Mouse (Mus musculus) erythroblast, embryonic 14.5 days (primary cell): Measurements from ENCODE around the gene Gm6525. TPM values are rescaled to one million over a fixed set of nuclear protein-coding genes. Genes with fewer than 3 reads are reported as not detected.
A peak's percentile ranks its signal among the peaks of the same experiment; 100 is the strongest.

Source experiments
- H3K27me3 ChIP-seq: 2 replicates; pipeline ENCODE4 v1.6.1; 2012; ENCODE audit warnings: inconsistent platforms; ENCODE audit not compliant: control insufficient read depth
- H3K36me3 ChIP-seq: 2 replicates; pipeline ENCODE4 v1.6.1; 2012; ENCODE audit warnings: mild to moderate bottlenecking, inconsistent platforms; ENCODE audit not compliant: control insufficient read depth
- H3K4me1 ChIP-seq: 2 replicates; pipeline ENCODE4 v1.6.1; 2012; ENCODE audit warnings: inconsistent platforms; ENCODE audit not compliant: control insufficient read depth
- H3K4me3 ChIP-seq: replicated peaks from 2 replicates; pipeline ENCODE3; 2012; ENCODE audit warnings: moderate library complexity, mild to moderate bottlenecking, inconsistent platforms
- H3K9me3 ChIP-seq: 2 replicates; pipeline ENCODE4 v1.6.1; 2012; ENCODE audit warnings: low read length, inconsistent platforms, mixed read lengths; ENCODE audit not compliant: control insufficient read depth
- GATA1 ChIP-seq: IDR thresholded peaks from 2 replicates; pipeline ENCODE4 v1.6.1; 2012; ENCODE audit warnings: low read length, inconsistent platforms, mixed read lengths
- TAL1 ChIP-seq: IDR thresholded peaks from 3 replicates; pipeline ENCODE4 v1.6.1; 2012; ENCODE audit warnings: low read length, inconsistent platforms, mixed read lengths
- polyA plus RNA-seq: library from polyadenylated mRNA; stranded (reverse); fragments of >175 nt; gene quantifications from 2 replicates; pipeline ENCODE4 v1.2.3, GENCODE M21; 2012

The Gm6525 gene
- polyA plus RNA-seq, 1 experiment, result not detected

DNA sequence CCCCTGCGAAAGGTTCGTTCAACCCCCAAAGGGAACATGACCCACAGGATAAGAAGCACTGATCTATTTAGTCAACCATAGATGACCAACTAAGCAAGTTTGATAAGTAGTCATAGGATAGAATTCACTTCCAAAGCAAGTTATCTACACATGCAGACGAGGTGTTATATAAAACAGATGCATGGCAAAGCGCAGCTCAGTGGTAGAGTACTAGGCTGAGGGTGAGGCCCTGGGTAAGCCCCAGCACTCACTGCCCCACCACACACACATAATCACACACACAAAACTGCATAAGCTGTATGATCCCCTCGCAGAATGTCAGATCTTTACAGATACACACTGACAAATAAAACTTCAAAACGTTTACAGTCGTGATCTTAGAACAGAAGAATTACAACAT is 37.4 kb upstream of the Gm6525 start:
- Histone ChIP-seq H3K27me3 (no peaks in the 10 kb centered on the region), H3K4me3 (no peak overlapping the region), H3K36me3 (no peaks in the 10 kb centered on the region; the same call in 1 of the 2 replicates), H3K9me3 (no peaks in the 10 kb centered on the region), H3K4me1 (peaks cover 26% of the 10 kb centered on the region)
- TF ChIP-seq TAL1 (no peak), GATA1 (no peak)

DNA sequence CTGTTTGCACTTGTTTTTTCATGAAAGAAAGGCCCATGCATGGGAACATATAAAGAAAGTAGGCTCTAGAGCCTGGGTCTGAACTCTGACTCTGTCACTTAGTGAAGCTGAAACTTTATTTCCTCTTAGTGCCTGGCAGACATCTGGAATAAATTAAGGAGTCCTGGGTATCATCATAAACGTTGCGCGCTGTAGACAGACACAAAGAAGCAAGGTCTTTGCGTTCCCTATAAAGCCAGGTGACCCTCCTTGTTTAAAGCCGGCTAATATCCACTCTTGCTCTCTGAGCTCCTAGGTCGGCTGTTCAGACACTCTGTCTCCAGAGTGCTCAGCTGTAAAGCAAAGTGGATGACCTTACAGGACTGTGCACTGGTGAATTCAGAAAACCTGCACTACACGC is 33.0 kb upstream of the Gm6525 start:
- TF ChIP-seq GATA1 (no peak), TAL1 (no peak)
- no peaks in the 10 kb centered on the region for H3K36me3 ChIP-seq
- peaks cover 13% of the 10 kb centered on the region for H3K4me1 ChIP-seq
- no peak overlapping the region for H3K4me3 ChIP-seq
- H3K27me3 ChIP-seq, result no peaks in the 10 kb centered on the region
- no peaks in the 10 kb centered on the region for H3K9me3 ChIP-seq

DNA sequence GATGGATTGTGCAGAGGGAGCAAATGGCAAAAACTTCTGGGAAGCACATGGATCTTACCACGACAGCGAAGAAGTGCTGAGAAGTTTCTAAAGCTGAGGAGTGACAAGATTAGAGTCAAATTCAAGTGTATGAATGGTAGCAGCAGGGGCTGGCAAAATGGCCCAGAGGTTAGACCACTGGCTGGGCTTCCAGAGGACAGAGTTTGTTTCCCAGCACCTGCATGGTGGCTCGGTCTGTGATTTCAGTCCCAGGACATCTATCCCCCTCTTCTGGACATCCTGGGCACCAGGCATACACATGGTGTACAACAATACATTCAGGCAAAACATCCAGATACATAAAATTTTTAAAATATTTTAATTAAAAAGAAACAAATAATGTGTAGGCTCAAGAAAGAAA is 24.1 kb upstream of the Gm6525 start:
- H3K9me3 ChIP-seq, result no peaks in the 10 kb centered on the region
- peaks cover 10% of the 10 kb centered on the region for H3K4me1 ChIP-seq
- TF ChIP-seq TAL1 (no peak), GATA1 (no peak)
- no peak overlapping the region for H3K4me3 ChIP-seq
- no peaks in the 10 kb centered on the region for H3K36me3 ChIP-seq
- no peaks in the 10 kb centered on the region for H3K27me3 ChIP-seq

DNA sequence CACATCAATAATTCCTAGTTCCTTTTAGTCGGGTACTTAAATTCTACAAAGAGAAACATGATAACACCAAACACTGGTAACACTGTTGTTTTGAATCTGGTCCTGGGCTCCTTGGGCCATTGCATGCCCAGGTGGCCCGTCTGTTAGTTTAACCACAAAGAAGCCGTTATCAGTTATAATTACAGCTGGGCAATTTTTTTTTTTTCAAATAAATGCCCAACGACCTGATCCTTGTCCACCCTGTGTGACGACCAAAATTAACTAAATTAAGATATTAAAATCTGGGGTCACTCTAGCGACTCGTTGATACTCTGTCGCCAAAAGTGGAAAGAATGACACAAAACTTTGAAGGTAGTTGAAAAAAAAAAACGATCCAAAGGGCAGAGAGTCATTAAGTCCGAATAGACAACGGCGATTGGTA is 19.2 kb upstream of the Gm6525 start:
- peak overlapping the region; percentile 80 for H3K4me3 ChIP-seq
- H3K9me3 ChIP-seq, result no peaks in the 10 kb centered on the region
- H3K27me3 ChIP-seq, result no peaks in the 10 kb centered on the region
- peaks cover 24% of the 10 kb centered on the region for H3K4me1 ChIP-seq
- no peak for TF ChIP-seq GATA1
- H3K36me3 ChIP-seq, result peaks cover 3% of the 10 kb centered on the region

DNA sequence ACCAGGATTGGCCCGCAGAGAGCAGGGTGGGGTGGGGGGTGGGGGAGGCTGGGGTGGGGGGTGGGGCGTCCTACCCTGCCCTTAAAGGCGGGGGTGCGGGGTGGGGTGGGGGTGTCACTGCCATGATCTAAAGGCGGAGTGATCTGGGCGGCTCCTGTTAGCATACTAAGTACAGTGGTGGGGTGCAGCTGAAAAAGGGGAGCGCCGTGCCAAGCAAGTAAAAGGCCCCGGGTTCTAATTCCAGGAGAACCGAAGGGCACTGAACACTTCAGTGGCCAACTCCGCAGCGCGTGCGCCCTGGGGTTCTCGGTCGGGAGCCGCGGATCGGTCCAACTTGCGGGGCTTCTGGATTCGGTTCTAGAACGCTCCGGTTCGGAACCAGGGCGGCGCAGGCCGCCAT is 18.8 kb upstream of the Gm6525 start:
- peaks cover 24% of the 10 kb centered on the region for H3K4me1 ChIP-seq
- no peaks in the 10 kb centered on the region for H3K27me3 ChIP-seq
- TF ChIP-seq TAL1 (no peak), GATA1 (no peak)
- H3K36me3 ChIP-seq, result peaks cover 5% of the 10 kb centered on the region
- peak overlapping the region; percentile 80 for H3K4me3 ChIP-seq
- no peaks in the 10 kb centered on the region for H3K9me3 ChIP-seq

DNA sequence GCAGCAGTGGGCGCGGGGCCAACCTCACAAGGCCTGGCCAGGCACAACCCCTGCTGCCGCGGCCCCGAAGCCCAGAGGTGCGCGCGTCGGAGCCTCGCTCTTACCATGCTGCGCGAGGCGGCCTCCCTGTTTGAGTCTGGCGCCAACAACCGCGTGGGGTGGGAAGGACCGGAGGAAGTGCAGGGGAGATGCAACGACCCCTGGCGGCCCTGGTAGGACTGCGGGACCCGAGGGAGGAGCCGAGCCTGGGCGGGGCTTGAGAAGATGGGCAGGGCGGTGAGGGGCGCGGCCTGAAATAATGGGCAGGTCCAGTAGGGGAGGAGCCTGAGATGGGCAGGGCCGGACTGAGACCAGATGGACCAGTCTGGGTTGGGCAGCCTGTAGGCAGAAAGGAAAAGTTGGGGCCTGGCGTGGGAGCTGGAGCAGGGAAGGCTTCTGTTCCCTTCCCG is 18.3 kb upstream of the Gm6525 start, which contains the start of gene Mnd1:
TSS of gene Mnd1 (minus strand) at position 229 of the 449 bp plus-strand sequence.
- H3K4me1 ChIP-seq, result peaks cover 24% of the 10 kb centered on the region
- H3K27me3 ChIP-seq, result no peaks in the 10 kb centered on the region
- H3K9me3 ChIP-seq, result no peaks in the 10 kb centered on the region
- H3K36me3 ChIP-seq, result peaks cover 5% of the 10 kb centered on the region
- TF ChIP-seq TAL1 (no peak), GATA1 (no peak)
- peak within 1 kb of the TSS; percentile 80 for H3K4me3 ChIP-seq

DNA sequence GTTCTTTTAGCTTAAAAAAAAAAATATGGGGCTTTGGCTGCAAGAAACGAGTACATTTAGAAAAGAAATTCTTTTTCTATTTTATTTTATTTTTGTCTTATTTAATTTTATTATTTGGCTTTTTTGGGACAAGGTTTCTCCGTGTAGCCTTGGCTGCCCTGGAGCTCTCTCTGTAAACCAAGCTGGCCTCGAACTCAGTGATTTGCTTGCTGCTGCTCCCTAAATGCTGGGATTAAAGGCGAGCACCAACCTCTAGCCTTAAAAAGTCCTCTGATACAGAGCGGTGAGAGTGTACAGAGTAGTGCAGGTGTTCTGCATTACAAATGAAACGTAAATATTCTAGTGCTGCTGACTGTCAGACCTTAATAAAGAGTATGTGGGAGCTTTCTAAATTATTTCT is 17.8 kb upstream of the Gm6525 start:
- no peaks in the 10 kb centered on the region for H3K27me3 ChIP-seq
- H3K9me3 ChIP-seq, result no peaks in the 10 kb centered on the region
- peak overlapping the region; percentile 80 for H3K4me3 ChIP-seq
- peaks cover 24% of the 10 kb centered on the region for H3K4me1 ChIP-seq
- H3K36me3 ChIP-seq, result peaks cover 5% of the 10 kb centered on the region
- TF ChIP-seq TAL1, result no peak
- no peak for TF ChIP-seq GATA1

DNA sequence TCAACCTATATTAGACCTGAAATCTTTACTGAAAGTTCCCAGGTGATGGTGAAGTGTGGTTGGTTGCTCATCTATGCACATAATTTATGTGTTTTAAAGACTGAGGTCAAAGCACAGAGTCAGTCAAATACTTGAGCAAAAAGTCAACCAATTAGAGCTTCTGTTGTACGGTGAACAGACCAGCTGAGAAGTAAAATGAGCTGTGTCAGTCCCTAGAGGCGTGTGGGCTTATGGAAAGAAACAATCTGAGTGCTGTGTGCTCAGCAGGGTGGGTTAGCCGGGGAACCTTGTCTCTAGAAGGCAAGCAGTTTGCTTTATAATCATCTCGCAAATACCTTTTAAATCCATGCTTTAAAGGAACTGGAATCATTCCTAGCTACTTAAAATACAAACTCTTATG is 16.9 kb upstream of the Gm6525 start:
- Histone ChIP-seq H3K27me3 (no peaks in the 10 kb centered on the region), H3K36me3 (peaks cover 5% of the 10 kb centered on the region), H3K4me1 (peaks cover 24% of the 10 kb centered on the region), H3K9me3 (no peaks in the 10 kb centered on the region), H3K4me3 (no peak overlapping the region)
- no peak for TF ChIP-seq GATA1
- no peak for TF ChIP-seq TAL1

DNA sequence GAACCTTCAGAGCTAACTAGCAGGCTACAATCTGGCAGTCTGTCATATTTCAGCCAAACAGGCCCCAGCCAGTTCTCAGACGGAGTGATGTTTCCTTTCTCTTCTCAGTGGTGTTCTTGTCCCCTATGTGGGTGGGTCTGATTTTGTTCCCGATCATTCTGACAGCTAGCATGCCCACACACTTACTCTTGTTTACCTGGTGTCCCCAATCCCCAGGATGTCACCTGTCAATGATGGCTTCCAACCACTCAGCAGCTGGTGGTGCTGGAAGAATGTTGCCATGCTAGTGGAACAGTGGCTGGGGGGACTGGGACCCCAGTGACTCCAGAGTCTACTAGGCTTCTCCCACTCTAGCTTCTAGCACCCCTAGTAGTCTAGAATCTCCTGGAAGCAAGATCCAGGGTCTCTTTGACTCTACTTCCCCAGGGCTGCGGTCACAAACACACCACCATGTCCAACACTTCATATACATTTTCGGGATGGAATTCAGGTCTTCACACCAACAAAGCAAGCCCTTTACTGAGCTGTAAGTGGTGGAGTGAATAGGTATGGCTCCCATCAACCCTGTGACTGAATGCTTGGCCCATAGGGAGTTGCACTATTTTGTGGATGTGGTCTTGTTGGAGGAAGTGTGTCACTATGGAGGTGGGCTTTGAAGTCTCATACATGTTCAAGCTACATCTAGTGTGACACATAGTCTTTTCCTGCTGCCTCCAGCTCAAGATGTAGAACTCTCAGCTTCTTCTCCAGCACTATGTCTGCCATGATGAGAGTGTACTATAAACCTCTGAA is 16.1 kb upstream of the Gm6525 start:
- H3K36me3 ChIP-seq, result peaks cover 5% of the 10 kb centered on the region

DNA sequence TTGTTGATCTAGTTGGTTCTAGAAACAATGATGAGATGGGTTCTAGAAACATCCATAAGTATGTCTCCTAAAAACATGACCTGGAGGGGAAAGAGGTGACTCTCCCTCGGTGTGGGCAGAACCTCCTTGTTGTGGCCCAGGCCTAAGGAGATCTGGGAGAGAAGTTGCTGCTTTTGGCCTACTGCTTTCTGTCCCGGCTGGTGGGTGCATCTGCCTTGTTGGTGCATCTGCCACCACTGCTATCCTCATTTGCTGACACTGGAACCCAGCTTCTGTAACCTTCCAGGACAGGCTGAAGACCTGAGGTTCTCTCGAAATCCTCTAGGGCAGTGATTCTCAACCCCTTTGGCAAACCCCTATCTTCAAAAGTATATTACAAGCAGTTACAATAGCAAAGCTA is 8.5 kb upstream of the Gm6525 start:
- Histone ChIP-seq H3K4me3 (no peak overlapping the region), H3K27me3 (no peaks in the 10 kb centered on the region), H3K36me3 (peaks cover 2% of the 10 kb centered on the region; the same call in 1 of the 2 replicates), H3K9me3 (no peaks in the 10 kb centered on the region), H3K4me1 (no peaks in the 10 kb centered on the region)
- no peak for TF ChIP-seq GATA1
- no peak for TF ChIP-seq TAL1

More for the DNA sequence above, 16.1 kb upstream of the Gm6525 start:
- H3K27me3 ChIP-seq, result no peaks in the 10 kb centered on the region
- H3K4me1 ChIP-seq, result peaks cover 24% of the 10 kb centered on the region
- TF ChIP-seq GATA1, result no peak
- TF ChIP-seq TAL1, result no peak
- H3K4me3 ChIP-seq, result no peak overlapping the region
- no peaks in the 10 kb centered on the region for H3K9me3 ChIP-seq
